Mouse (Mus musculus) forebrain, embryonic 12.5 days (tissue): ENCODE data around the gene Fgfr2. TPM values are rescaled to one million over a fixed set of nuclear protein-coding genes. Genes with fewer than 3 reads are reported as not detected.

Experiments
- ATAC-seq: fragments of 200-750 bp; cut with Nextera tagmentation; 2 replicates; pipeline ENCODE4 v1.8.0; 2017; ENCODE audit warnings: moderate TSS enrichment; ENCODE audit not compliant: low FRiP score
- H3K27ac ChIP-seq: fragments of 300-500 bp; sonication (generic); 2 replicates; pipeline ENCODE4 v1.5.1; 2016; ENCODE audit warnings: mild to moderate bottlenecking
- H3K27me3 ChIP-seq: fragments of 300-500 bp; sonication (generic); 2 replicates; pipeline ENCODE4 v1.6.1; 2016; ENCODE audit warnings: mild to moderate bottlenecking
- H3K36me3 ChIP-seq: fragments of 300-500 bp; sonication (generic); replicated peaks from 2 replicates; pipeline ENCODE4 v1.6.1; 2016; ENCODE audit warnings: mild to moderate bottlenecking
- H3K4me1 ChIP-seq: fragments of 300-500 bp; sonication (generic); 2 replicates; pipeline ENCODE4 v1.6.1; 2016
- H3K4me2 ChIP-seq: fragments of 300-500 bp; sonication (generic); 2 replicates; pipeline ENCODE4 v1.6.1; 2016; ENCODE audit warnings: mild to moderate bottlenecking, moderate library complexity
- H3K4me3 ChIP-seq: fragments of 300-500 bp; sonication (generic); replicated peaks from 2 replicates; pipeline ENCODE4 v1.5.1; 2016; ENCODE audit warnings: mild to moderate bottlenecking
- H3K9ac ChIP-seq: fragments of 300-500 bp; sonication (generic); 2 replicates; pipeline ENCODE4 v1.6.1; 2016; ENCODE audit warnings: mild to moderate bottlenecking
- H3K9me3 ChIP-seq: fragments of 300-500 bp; sonication (generic); 2 replicates; pipeline ENCODE4 v1.6.1; 2016
- WGBS: fragments of 180-500 bp; shearing (Covaris S2); methylation state at CpG from one replicate; pipeline ENCODE4 v1.1.7; 2016; 5-methylcytosine and 5-hydroxymethylcytosine counted together
- polyA plus RNA-seq: library from polyadenylated mRNA; unstranded; fragments of >200 nt; fragmentation: Nextera tagmentation; extraction: Ambion mirVana; gene quantifications from 2 replicates; pipeline ENCODE4 v1.2.1, GENCODE M21; 2016

Fgfr2 gene
- polyA plus RNA-seq, 1 experiment from 2014 or later = 89.6 TPM

DNA sequence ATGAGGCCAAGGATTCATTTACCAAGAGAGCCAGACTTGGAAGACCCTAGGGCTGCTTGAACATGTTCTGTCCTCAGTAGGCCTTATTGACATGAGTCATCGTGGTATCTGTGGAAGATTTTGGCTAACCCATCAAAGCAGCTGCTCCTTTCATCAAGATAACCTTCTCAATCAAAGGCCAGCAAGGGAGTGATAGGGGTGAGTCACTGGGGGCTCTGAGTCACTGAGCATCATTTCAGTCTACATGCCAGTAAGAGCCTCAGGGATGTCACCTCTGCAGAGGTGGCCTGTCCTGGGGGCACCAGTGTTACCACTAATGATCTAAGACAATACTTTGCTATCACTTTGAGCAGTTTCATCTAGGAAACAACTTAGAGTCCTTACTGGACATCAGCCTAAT lies 1292.9 kb downstream of the Fgfr2 start:
- WGBS = 86% methylated on average over 1 of the region's 1 CpGs
- Histone ChIP-seq H3K36me3 (no peaks in the 10 kb centered on the region), H3K27ac (no peak overlapping the region), H3K9ac (no peak overlapping the region), H3K27me3 (peaks cover 13% of the 10 kb centered on the region), H3K9me3 (no peaks in the 10 kb centered on the region), H3K4me2 (no peak overlapping the region), H3K4me1 (no peaks in the 10 kb centered on the region), H3K4me3 (no peak overlapping the region)
- no peak for ATAC-seq

DNA sequence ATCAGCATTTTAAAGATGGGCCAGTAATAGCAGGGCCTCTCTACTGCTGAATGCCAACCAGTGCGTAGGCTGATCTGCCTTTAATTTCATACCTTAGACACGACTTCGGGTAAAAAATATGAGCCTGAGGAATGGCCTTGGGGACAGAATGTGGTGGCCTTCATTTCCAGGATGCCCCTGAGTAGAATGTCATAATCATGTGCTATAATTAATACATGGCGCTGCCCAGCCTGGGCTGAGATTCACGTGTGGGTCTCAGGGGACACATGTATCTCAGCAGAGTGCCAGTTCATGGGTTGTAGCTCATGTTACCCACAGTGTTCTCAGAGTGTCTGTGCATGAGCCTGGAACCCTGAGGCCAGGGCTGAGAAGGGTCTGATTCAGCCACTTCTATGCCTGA lies 1296.3 kb downstream of the Fgfr2 start:
- Histone ChIP-seq H3K4me1 (no peaks in the 10 kb centered on the region), H3K4me3 (no peak overlapping the region), H3K27me3 (peaks cover 36% of the 10 kb centered on the region), H3K4me2 (no peak overlapping the region), H3K9me3 (no peaks in the 10 kb centered on the region), H3K27ac (no peak overlapping the region), H3K9ac (no peak overlapping the region), H3K36me3 (no peaks in the 10 kb centered on the region)
- ATAC-seq = no peak
- WGBS = 90% methylated on average over 5 of the region's 5 CpGs

DNA sequence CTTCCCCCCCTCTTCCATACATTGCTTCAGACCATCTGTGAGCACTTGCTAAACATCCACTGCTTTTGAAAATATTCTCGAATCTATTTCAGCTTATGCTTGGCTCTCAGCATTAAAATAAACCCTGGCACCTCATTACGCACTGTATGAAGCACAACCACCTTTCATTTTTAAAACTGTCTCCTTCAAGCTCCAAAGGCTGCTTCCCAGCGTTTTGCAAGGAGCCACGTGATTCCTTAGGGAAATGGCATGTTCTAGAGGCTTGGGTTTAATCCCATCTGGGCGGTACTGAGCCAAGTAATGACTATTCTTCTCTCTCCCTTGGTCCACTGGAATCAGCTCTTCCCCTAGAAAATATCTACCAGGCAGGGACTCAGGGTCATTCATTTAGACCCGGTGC lies 1305.2 kb downstream of the Fgfr2 start:
- no peak overlapping the region for H3K4me3 ChIP-seq
- peaks cover 81% of the 10 kb centered on the region for H3K27me3 ChIP-seq
- ATAC-seq = no peak
- peaks cover 7% of the 10 kb centered on the region for H3K4me1 ChIP-seq
- H3K36me3 ChIP-seq = no peaks in the 10 kb centered on the region
- no peaks in the 10 kb centered on the region for H3K9me3 ChIP-seq
- H3K27ac ChIP-seq = no peak overlapping the region
- no peak overlapping the region for H3K9ac ChIP-seq
- 80% methylated on average over 6 of the region's 6 CpGs for WGBS
- H3K4me2 ChIP-seq = no peak overlapping the region

DNA sequence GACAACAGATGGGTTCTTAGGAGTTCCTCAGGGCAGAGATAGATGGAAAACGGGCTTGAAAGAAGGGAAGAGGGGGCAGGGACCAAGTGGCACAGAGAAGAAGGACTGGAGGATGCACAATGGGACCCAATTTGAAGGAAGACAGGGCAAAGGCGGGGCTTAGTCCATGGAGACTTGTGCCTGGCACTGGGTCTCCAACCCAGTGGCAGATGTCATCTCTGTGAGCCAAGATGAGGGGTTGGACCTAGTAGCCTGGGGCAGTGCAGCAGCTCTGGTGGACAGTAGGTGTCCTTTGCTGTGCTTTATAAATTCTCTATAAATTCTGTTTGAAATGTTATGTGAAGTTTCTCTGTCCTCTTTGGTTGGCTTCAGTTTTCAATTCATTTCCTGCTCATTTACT lies 1306.5 kb downstream of the Fgfr2 start:
- H3K36me3 ChIP-seq = no peaks in the 10 kb centered on the region
- H3K9me3 ChIP-seq = no peaks in the 10 kb centered on the region
- no peak overlapping the region for H3K27ac ChIP-seq
- H3K27me3 ChIP-seq = peaks cover 89% of the 10 kb centered on the region
- 81% methylated on average over 2 of the region's 2 CpGs for WGBS
- H3K4me2 ChIP-seq = no peak overlapping the region
- no peak for ATAC-seq
- no peak overlapping the region for H3K4me3 ChIP-seq
- no peak overlapping the region for H3K9ac ChIP-seq
- peaks cover 7% of the 10 kb centered on the region for H3K4me1 ChIP-seq

DNA sequence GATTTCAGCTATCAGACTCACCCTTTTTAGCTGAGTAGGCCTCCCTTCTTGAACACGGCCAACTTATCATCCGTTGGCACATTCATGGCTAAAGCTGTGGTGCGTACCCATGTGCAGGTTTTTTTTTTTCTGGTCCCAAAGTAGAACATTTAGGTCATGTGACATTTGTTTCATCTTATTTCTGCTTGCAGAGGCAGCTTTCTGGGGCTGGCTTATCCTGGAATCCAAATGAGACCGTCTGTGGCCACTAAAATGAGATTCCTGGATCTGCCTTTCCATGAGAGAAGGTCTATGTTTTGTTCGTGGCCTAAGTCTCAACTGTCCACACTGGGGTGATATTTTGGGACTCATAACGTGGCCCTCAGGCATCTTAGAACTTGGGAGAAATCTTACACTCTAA lies 1311.0 kb downstream of the Fgfr2 start:
- no peak for ATAC-seq
- Histone ChIP-seq H3K4me1 (no peaks in the 10 kb centered on the region), H3K36me3 (no peaks in the 10 kb centered on the region), H3K4me2 (no peak overlapping the region), H3K9me3 (no peaks in the 10 kb centered on the region), H3K27me3 (peaks cover 95% of the 10 kb centered on the region), H3K27ac (no peak overlapping the region), H3K4me3 (no peak overlapping the region), H3K9ac (no peak overlapping the region)
- WGBS = 90% methylated on average over 6 of the region's 6 CpGs

DNA sequence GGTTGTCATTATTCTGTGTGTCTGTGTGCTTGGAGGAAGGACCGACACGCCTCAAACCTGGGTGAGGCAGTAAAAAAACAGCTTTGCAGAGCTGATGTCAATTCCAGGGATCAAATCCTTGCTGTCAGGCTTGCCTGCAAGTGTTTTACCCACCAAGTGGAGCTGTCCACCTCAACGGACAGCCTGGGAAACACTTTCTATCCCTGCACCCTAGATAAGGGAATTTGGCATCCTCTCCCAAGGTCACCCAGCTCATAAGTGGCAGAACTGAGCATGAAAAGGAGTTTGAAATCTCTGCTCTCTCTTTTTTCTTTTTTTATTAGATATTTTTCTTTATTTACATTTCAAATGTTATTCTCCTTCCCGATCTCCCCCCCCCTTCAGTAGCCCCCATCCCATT lies 1312.2 kb downstream of the Fgfr2 start:
- Histone ChIP-seq H3K9ac (no peak overlapping the region), H3K9me3 (no peaks in the 10 kb centered on the region), H3K4me2 (no peak overlapping the region), H3K4me3 (no peak overlapping the region), H3K27ac (no peak overlapping the region), H3K36me3 (no peaks in the 10 kb centered on the region), H3K27me3 (peaks cover 95% of the 10 kb centered on the region), H3K4me1 (peaks cover 3% of the 10 kb centered on the region; the same call in 1 of the 2 replicates)
- ATAC-seq = no peak
- WGBS = 82% methylated on average over 4 of the region's 4 CpGs

DNA sequence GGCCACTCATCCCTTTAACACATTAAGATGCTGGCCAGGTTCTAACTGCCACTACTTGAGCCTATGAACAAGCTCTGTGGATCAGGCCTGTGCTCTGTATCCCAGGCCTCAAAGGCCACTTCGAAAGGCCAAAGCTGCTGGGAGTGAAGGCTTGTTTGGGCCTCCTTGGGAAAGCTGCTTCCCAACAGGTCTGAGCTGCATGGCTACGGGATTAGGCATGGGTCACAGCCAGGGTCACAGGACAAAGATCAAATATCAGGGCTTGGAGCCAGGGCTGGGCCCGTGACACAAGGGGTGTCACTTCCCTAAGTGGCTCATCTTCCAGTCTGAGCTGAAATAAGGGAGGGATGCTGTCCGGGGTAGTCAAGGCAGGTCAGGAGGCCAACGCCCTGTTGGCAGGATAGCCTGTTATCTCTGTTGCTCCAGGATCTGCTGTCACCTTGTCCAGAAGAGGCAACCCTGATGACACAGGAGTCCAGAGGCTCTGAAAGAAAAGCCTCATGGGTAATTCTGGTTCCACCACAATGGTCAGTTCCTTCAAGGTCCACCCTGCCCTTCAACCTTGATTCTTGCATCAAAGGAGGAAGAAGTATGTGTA lies 1313.5 kb downstream of the Fgfr2 start:
- no peak overlapping the region for H3K9ac ChIP-seq
- no peaks in the 10 kb centered on the region for H3K36me3 ChIP-seq
- H3K4me2 ChIP-seq = no peak overlapping the region
- no peak overlapping the region for H3K27ac ChIP-seq
- no peaks in the 10 kb centered on the region for H3K9me3 ChIP-seq
- H3K4me3 ChIP-seq = no peak overlapping the region
- 25% methylated on average over 5 of the region's 5 CpGs for WGBS
- H3K27me3 ChIP-seq = peaks cover 97% of the 10 kb centered on the region
- peaks cover 12% of the 10 kb centered on the region for H3K4me1 ChIP-seq
- ATAC-seq = no peak

DNA sequence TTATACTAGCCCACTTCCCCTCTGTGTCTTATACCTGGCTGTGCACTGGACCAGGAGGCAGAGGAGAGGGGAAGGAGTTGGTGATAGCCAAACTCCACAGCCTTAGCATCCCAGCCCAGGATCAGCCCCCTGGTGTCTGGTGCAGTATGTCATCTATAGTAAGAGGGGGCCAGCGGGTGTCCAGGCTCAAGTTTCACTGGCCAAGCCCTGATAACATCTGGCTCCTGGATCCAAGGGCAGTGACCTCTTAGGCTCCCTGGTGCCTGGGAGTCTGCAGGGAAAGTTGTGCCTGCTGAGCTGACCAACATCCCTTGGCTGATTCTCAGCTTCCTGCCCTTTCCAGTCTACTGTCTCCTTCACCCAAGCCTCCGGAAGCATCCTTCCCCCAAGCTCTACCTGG lies 1315.9 kb downstream of the Fgfr2 start:
- no peaks in the 10 kb centered on the region for H3K36me3 ChIP-seq
- peaks cover 100% of the 10 kb centered on the region for H3K27me3 ChIP-seq
- H3K9me3 ChIP-seq = no peaks in the 10 kb centered on the region
- no peak overlapping the region for H3K4me2 ChIP-seq
- H3K4me1 ChIP-seq = peaks cover 12% of the 10 kb centered on the region
- H3K27ac ChIP-seq = no peak overlapping the region
- H3K4me3 ChIP-seq = no peak overlapping the region
- H3K9ac ChIP-seq = no peak overlapping the region
- ATAC-seq = no peak
- 51% methylated on average over 2 of the region's 2 CpGs for WGBS

DNA sequence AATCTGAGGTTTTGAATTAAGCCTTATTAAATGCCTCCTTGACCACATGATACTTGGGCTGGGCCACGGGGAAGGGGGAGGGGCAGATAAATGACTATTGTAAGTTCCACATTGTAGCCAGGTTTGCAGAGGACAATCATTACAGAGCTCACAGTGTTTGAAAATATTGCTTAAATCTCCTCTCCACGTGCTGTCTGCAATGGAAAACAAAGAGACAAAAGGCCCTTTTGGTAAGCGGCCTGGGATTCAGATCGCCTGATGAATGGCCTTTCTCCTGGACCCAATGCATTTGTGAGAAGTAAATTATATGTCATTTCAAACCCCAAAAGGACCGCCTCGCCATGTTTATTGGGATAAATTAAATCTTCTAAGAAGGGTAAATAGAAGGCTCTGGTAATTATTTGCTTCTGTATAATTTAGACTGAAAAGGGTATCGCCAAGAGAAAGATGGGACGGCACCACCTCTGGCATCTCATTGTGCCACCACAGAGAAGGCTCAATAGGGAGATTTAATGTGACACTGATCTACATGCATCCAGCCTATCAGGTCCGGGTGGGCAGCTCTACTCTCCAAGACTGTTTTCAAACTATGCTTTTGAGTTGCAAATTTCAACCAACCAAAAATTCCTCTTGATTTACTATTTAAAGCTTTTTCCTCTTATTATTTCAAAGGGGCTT lies 1317.5 kb downstream of the Fgfr2 start:
- peaks cover 100% of the 10 kb centered on the region for H3K27me3 ChIP-seq
- H3K4me2 ChIP-seq = no peak overlapping the region
- WGBS = 12% methylated on average over 9 of the region's 9 CpGs
- H3K4me3 ChIP-seq = no peak overlapping the region
- peaks cover 12% of the 10 kb centered on the region for H3K4me1 ChIP-seq
- no peaks in the 10 kb centered on the region for H3K36me3 ChIP-seq
- no peaks in the 10 kb centered on the region for H3K9me3 ChIP-seq
- 0 out of 2 replicates have a peak, but pooled peaks have one; percentile 20 for ATAC-seq
- no peak overlapping the region for H3K27ac ChIP-seq
- H3K9ac ChIP-seq = no peak overlapping the region

DNA sequence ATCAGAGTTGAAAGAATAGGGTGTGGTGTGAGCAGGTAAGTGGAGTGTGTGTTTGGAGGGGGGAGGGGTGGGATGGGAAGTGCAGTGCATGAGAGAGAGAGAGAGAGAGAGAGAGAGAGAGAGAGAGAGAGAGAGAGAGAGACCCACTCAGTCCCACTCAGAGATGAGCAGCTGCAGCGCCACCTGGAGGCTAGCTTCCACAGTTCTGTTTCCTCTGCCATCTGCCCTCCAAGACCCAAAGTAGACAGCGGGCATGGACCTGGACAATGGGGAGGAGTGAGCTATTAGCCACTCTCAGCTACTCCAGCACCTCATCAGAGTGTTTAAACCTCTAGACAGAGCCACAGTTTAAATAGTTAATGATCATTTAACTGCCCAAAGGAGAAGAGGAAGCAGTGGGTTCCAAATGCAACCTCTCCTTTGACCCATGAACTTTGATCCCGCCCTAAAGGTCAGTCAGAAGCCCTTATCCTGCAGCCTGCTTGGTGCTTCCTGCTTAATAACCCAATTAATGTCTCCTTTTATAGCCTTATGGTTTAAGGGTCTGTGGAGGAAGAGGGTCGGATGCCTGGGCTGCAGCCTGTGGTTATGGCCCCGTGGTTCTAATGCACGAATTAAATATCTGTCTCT lies 1322.6 kb downstream of the Fgfr2 start:
- Histone ChIP-seq H3K27me3 (peaks cover 96% of the 10 kb centered on the region), H3K4me2 (no peak overlapping the region), H3K9me3 (no peaks in the 10 kb centered on the region), H3K4me1 (peaks cover 5% of the 10 kb centered on the region), H3K4me3 (no peak overlapping the region), H3K36me3 (no peaks in the 10 kb centered on the region), H3K9ac (no peak overlapping the region), H3K27ac (no peak overlapping the region)
- no peak for ATAC-seq
- 66% methylated on average over 6 of the region's 6 CpGs for WGBS

DNA sequence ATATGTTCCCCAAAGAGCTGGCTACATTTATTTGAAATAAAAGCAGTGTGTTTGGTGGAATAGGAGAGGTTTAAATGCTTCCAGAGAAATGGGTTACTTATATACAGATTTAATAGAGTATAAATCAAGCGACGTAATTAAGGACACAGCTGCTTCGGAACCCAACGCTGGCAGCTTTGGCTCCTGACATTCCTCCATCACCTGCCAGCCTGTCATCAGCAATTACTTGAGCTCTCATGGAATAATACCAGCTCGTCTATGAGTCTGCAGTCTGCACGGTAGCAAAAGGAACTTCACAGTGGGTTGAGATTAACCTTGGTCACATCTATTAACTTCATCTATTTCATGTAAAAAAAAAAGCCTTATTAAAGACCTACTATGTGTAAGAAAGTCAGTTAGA lies 1326.0 kb downstream of the Fgfr2 start:
- no peaks in the 10 kb centered on the region for H3K36me3 ChIP-seq
- ATAC-seq = no peak
- no peak overlapping the region for H3K9ac ChIP-seq
- no peak overlapping the region for H3K27ac ChIP-seq
- H3K4me3 ChIP-seq = no peak overlapping the region
- no peaks in the 10 kb centered on the region for H3K9me3 ChIP-seq
- 52% methylated on average over 6 of the region's 6 CpGs for WGBS
- no peak overlapping the region for H3K4me2 ChIP-seq
- peaks cover 81% of the 10 kb centered on the region for H3K27me3 ChIP-seq
- no peaks in the 10 kb centered on the region for H3K4me1 ChIP-seq

DNA sequence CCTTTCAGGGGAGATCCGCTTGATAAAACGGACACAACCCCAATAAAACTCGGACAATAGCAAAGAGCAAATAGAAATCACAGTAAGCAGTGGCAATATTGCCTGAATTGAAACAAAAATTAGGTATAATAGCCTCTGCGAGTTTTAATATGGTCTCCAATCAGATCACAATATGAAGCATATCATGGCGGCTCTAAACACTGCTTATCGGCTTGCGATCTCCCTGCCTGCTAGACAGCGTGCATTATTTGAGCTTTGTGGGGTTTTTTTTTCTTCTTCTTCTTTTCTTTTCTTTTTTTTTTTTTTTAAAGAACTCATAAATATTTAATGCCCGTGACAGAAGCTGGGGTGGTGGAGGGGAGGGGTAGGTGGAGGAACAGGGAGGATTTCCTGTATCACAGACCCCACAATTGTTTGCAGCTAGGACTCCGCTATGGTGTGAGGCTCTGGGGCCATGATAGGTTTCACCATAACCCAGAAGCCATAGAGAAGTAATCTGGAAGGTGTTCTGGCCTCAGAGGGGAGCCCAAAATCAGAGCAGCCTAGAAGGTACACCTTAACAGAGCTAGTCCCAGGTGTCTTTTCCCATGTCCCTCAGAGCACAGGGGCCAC lies 1334.4 kb downstream of the Fgfr2 start:
- no peak for ATAC-seq
- WGBS = 52% methylated on average over 10 of the region's 10 CpGs
- Histone ChIP-seq H3K9ac (no peak overlapping the region), H3K4me3 (no peak overlapping the region), H3K9me3 (no peaks in the 10 kb centered on the region), H3K4me1 (peaks cover 11% of the 10 kb centered on the region; the same call in 1 of the 2 replicates), H3K27ac (no peak overlapping the region), H3K36me3 (no peaks in the 10 kb centered on the region), H3K27me3 (peaks cover 80% of the 10 kb centered on the region), H3K4me2 (no peak overlapping the region)
